Mouse (Mus musculus) midbrain, postnatal 0 days (tissue): ENCODE measurements around the gene Il1rap. TPM values are rescaled to one million over a fixed set of nuclear protein-coding genes. Genes with fewer than 3 reads are reported as not detected.

Experiments
- ATAC-seq: fragments of 200-750 bp; cut with Nextera tagmentation; 2 replicates; pipeline ENCODE4 v1.8.0; 2017; ENCODE audit warnings: moderate number of reproducible peaks, mild to moderate bottlenecking, moderate TSS enrichment, moderate library complexity; ENCODE audit not compliant: low FRiP score
- DNase-seq: peaks from one replicate; pipeline ENCODE4 v3.0.0-alpha.2; 2015; ENCODE audit warnings: low spot score
- H3K27ac ChIP-seq: fragments of 300-500 bp; sonication (generic); 2 replicates; pipeline ENCODE4 v1.5.1; 2014; ENCODE audit warnings: low read depth, mild to moderate bottlenecking, low read length, mixed read lengths
- H3K27me3 ChIP-seq: fragments of 300-500 bp; sonication (generic); 2 replicates; pipeline ENCODE4 v1.6.1; 2014; ENCODE audit warnings: low read length, control low read depth, mixed read lengths; ENCODE audit not compliant: insufficient read depth
- H3K36me3 ChIP-seq: fragments of 300-500 bp; sonication (generic); 2 replicates; pipeline ENCODE4 v1.6.1; 2014; ENCODE audit warnings: low read length, control low read depth, mixed read lengths; ENCODE audit not compliant: insufficient read depth
- H3K4me1 ChIP-seq: fragments of 300-500 bp; sonication (generic); 2 replicates; pipeline ENCODE4 v1.6.1; 2014; ENCODE audit warnings: mild to moderate bottlenecking, control low read depth, antibody characterized with exemption, low read length, mixed read lengths; ENCODE audit not compliant: insufficient read depth
- H3K4me2 ChIP-seq: fragments of 300-500 bp; sonication (generic); 2 replicates; pipeline ENCODE4 v1.6.1; 2014; ENCODE audit warnings: low read depth, mild to moderate bottlenecking, low read length, mixed read lengths; ENCODE audit not compliant: poor library complexity, severe bottlenecking
- H3K4me3 ChIP-seq: fragments of 300-500 bp; sonication (generic); 2 replicates; pipeline ENCODE4 v1.5.1; 2014; ENCODE audit warnings: low read depth, mild to moderate bottlenecking, low read length, moderate library complexity
- H3K9ac ChIP-seq: fragments of 300-500 bp; sonication (generic); replicated peaks from 2 replicates; pipeline ENCODE4 v1.6.1; 2014; ENCODE audit warnings: mild to moderate bottlenecking, low read length, moderate library complexity, mixed read lengths; ENCODE audit not compliant: poor library complexity, severe bottlenecking
- H3K9me3 ChIP-seq: fragments of 300-500 bp; sonication (generic); 2 replicates; pipeline ENCODE4 v1.6.1; 2016; ENCODE audit warnings: low read length, control low read depth
- CTCF ChIP-seq: IDR thresholded peaks from 2 replicates; pipeline ENCODE4 v1.5.1; 2016; ENCODE audit warnings: antibody characterized with exemption, mild to moderate bottlenecking
- WGBS: fragments of 180-500 bp; shearing (Covaris S2); extraction: QIAGEN DNeasy Blood & Tissue Kit; methylation state at CpG from one replicate; pipeline ENCODE4 v1.1.7; 2014; 5-methylcytosine and 5-hydroxymethylcytosine counted together
- polyA plus RNA-seq: library from polyadenylated mRNA; unstranded; fragments of >200 nt; fragmentation: Nextera tagmentation; extraction: Ambion mirVana; gene quantifications from 2 replicates; pipeline ENCODE4 v1.2.1, GENCODE M21; 2015
- total RNA-seq: library from RNA; depleted of rRNA; stranded (reverse); fragments of >200 nt; gene quantifications from 2 replicates; pipeline ENCODE4 v1.2.3, GENCODE M21; 2014

Il1rap gene
- total and polyA plus RNA-seq, 2 experiments from 2014 or later, result 7.9 to 10.5 TPM

DNA sequence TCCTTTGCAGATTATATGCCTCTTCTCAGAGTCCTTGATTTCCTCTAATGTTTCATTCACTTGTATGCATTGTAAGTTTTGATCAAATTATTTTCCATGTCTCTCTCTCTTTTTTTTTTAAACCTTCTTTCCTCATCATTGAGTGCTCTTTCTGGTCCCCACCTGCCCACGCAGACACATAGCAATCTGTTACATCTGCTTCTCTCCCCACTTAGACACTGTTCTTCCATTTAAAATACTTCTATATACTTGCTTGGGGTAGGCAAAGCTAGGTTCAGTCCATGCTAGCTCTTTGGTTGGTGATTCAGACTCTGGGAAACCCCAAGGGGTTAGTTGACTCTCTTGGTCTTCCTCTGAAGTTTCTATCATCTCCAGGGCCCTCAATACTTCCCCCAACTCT, 20.0 kb downstream of the Il1rap start:
- H3K4me2 ChIP-seq, result no peak overlapping the region
- H3K27me3 ChIP-seq, result no peaks in the 10 kb centered on the region
- no peaks in the 10 kb centered on the region for H3K4me1 ChIP-seq
- H3K9ac ChIP-seq, result no peak overlapping the region
- 100% methylated on average over 1 of the region's 1 CpGs for WGBS
- DNase-seq, result no peak
- no peak for ATAC-seq
- H3K4me3 ChIP-seq, result no peak overlapping the region
- no peak overlapping the region for H3K27ac ChIP-seq
- H3K9me3 ChIP-seq, result no peaks in the 10 kb centered on the region
- no peaks in the 10 kb centered on the region for H3K36me3 ChIP-seq
- TF ChIP-seq CTCF, result no peak

DNA sequence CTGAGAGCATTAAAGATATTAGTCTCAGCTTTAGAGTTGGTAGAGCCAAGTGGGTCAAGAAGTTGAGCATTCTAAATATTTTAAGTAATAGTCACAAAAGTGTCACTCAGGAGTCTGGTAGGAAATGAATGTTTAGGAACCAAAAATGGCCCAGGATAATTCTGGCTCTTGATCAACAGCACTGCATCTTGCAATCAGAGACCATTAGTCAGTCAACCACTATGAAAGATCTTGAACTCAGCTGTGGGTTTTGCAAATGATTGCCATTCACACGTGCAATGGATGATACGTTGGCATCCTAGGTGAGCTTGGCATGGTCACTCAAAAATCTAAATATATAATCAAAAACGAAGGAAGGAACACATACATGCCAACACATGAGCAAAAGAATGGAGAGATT, 23.1 kb downstream of the Il1rap start:
- H3K4me3 ChIP-seq, result no peak overlapping the region
- ATAC-seq, result no peak
- no peaks in the 10 kb centered on the region for H3K4me1 ChIP-seq
- H3K9me3 ChIP-seq, result no peaks in the 10 kb centered on the region
- no peak overlapping the region for H3K9ac ChIP-seq
- no peak overlapping the region for H3K4me2 ChIP-seq
- H3K36me3 ChIP-seq, result no peaks in the 10 kb centered on the region
- no peaks in the 10 kb centered on the region for H3K27me3 ChIP-seq
- no peak for DNase-seq
- no peak for TF ChIP-seq CTCF
- H3K27ac ChIP-seq, result no peak overlapping the region
- WGBS, result 84% methylated on average over 3 of the region's 3 CpGs

DNA sequence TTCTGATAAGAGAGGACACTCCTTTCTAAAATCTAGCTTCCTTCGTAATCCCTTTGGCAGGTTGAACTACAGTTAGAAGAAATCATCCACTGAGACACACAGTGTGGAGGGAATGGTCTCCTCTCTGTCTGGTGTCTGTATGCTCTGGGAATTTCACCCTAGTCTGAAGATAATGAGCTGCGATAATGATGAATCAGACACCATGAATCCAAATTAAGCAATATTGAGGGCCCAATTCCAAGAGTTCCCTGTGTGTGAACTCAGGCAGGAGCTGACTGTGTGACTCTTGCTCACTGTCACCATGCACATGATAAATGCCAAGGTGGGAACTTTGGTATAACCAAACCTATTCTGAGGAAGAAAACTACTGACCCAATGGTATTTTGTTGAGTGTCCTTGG, 26.5 kb downstream of the Il1rap start:
- 98% methylated on average over 2 of the region's 2 CpGs for WGBS
- no peak for ATAC-seq
- Histone ChIP-seq H3K4me1 (no peaks in the 10 kb centered on the region), H3K9me3 (no peaks in the 10 kb centered on the region), H3K27ac (no peak overlapping the region), H3K27me3 (no peaks in the 10 kb centered on the region), H3K36me3 (no peaks in the 10 kb centered on the region), H3K9ac (no peak overlapping the region), H3K4me3 (no peak overlapping the region), H3K4me2 (no peak overlapping the region)
- DNase-seq, result no peak
- TF ChIP-seq CTCF, result no peak

DNA sequence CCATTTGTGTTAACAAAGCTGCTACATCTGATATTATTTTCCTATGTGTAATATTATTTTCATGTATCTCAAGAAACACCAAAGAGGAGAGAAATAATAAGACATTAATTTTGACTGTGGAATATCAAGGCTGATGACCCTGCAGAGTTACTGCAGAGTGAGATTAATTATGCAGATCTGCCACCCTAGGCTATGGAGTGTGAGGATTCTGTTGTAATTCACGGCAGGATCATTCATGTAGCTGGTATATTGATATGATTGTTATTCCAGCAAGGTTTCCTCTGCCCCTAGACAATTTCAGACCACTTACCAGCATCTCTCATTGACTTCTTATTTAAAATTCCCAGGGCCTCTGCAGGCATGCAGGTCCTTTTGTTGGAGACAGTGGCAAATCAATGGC, 29.0 kb downstream of the Il1rap start:
- DNase-seq, result no peak
- ATAC-seq, result no peak
- H3K4me3 ChIP-seq, result no peak overlapping the region
- no peak overlapping the region for H3K27ac ChIP-seq
- H3K27me3 ChIP-seq, result no peaks in the 10 kb centered on the region
- 37% methylated on average over 1 of the region's 1 CpGs for WGBS
- no peak overlapping the region for H3K4me2 ChIP-seq
- no peaks in the 10 kb centered on the region for H3K4me1 ChIP-seq
- H3K9ac ChIP-seq, result no peak overlapping the region
- no peak for TF ChIP-seq CTCF
- no peaks in the 10 kb centered on the region for H3K9me3 ChIP-seq
- no peaks in the 10 kb centered on the region for H3K36me3 ChIP-seq

DNA sequence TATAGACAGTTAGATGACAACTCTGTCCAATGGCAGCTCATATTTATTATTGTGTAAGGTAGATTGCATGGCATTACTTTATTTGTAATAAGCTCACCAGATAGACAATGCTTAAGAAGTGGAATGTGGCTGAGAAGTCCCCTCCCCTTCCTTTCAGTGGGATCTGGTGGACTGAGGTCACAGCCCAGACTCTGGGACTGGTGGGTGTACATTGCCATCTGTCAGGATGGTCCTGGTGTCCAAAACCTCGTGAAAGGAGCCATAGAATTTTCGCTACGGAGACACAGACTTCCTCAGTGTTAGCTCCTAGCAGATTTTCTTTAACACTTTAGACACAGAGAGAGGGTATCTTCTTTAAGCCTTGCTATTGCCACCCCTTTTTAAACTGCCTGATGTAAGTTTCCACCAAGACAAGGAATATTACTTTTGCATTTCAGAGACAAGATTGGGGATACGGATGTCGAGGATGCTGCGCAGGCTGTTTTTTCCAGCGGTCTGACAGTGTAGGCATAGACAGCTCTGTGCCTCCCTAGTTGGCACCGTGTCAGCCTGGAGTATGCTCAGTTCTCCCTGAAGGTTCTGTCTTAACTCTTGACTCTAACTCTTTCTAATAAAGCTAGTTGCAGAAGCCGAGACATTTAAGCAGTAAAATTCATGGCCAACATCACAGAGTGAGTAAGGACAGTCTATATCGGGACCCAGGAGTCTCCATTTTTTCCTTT, 31.2 kb downstream of the Il1rap start:
- peak; percentile 17 for DNase-seq

DNA sequence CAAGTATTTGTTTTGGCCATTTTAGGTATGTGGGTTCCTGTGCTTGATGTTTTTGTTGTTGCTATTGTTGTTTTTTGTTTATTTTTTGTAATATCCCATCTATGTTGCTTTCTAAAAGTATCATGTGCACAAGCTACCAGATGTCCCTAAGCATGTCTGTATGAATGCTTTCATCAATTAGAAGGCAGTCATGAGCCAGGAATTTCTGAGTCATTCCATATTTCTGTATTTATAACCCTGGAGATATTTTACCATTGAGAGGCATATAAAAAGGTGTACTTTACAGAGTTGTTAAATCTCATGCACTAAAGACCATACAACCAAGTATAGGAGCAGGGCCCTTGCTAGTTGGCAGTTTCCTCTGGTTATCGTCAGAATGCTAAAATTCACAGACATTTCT, 41.6 kb downstream of the Il1rap start:
- 94% methylated on average over 1 of the region's 1 CpGs for WGBS
- DNase-seq (no peak), ATAC-seq (no peak)
- H3K27me3 ChIP-seq, result no peaks in the 10 kb centered on the region
- H3K36me3 ChIP-seq, result no peaks in the 10 kb centered on the region
- no peaks in the 10 kb centered on the region for H3K9me3 ChIP-seq
- H3K27ac ChIP-seq, result no peak overlapping the region
- H3K4me3 ChIP-seq, result no peak overlapping the region
- TF ChIP-seq CTCF, result no peak
- no peak overlapping the region for H3K9ac ChIP-seq
- no peaks in the 10 kb centered on the region for H3K4me1 ChIP-seq
- no peak overlapping the region for H3K4me2 ChIP-seq

More for the DNA sequence above, 31.2 kb downstream of the Il1rap start:
- Histone ChIP-seq H3K9ac (no peak overlapping the region), H3K4me3 (no peak overlapping the region), H3K4me2 (no peak overlapping the region), H3K27ac (no peak overlapping the region), H3K27me3 (no peaks in the 10 kb centered on the region), H3K4me1 (no peaks in the 10 kb centered on the region), H3K36me3 (no peaks in the 10 kb centered on the region), H3K9me3 (no peaks in the 10 kb centered on the region)
- no peak; the same call in 1 of the 2 replicates for ATAC-seq
- TF ChIP-seq CTCF, result no peak
- WGBS, result 86% methylated on average over 10 of the region's 10 CpGs
